Mouse (Mus musculus): Measurements from ENCODE around the gene 2510039O18Rik.

DNA sequence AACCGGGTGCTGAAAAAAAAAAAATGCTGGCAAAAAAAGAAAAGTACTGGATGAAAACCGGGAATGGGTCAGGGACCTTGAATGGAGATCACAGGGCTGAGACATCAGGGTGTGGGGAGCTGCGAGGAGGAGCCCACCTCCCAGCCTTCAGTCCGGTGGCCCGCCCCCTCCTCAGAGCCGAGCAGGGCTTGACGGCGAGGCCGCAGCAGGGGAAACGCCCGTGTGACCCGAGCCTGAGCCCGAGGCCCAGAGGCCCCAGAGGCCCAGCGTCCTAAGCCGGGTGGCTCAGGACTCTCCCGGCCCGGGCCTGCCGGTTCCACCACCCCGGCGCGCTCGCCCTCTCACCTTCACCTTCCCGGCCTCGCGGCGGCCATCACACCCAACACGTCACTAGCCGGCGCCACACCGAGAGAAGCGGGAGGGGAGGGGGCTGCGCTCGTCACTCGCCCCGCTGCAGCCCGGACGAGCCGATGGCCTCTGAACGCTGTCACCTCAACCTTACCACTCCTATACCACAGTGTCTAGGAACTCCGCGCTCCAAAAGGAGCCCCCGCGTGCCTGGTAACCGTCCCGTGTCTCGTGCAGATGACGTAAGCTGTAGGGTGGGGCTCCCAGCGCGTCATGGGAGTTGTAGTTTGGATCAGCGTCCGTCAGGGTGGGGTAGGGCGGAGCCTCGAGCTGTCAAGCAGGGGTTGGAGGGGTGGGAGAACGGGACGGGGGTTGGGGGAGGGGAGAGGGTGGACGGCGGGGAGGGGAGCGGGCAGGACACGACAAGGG is 36.2 kb upstream of the 2510039O18Rik start, which contains the start of gene Mfn2:
- TF ChIP-seq CTCF (IDR thresholded peaks at IDR 0.05; ENCODE audit: control insufficient read depth, insufficient read depth, low read length) (no peak), POLR2A (IDR thresholded peaks at IDR 0.05; ENCODE audit: borderline replicate concordance, control insufficient read depth, low read depth, low read length) (peak; percentile 21; the same call in 1 of the 2 replicates)
